Mouse (Mus musculus) intestine, embryonic 16.5 days (tissue): ENCODE measurements at regions not wholly inside any gene's neighbourhood (a gene's known extent, or its start where the extent isn't known, plus 50 kb on each side); places are given as distances from the start of the nearest gene placed in this dataset.

Source experiments
- ATAC-seq: fragments of 200-750 bp; cut with Nextera tagmentation; 2 replicates; pipeline ENCODE4 v1.8.0; 2017; ENCODE audit warnings: moderate TSS enrichment, moderate library complexity
- H3K27ac ChIP-seq: fragments of 300-500 bp; sonication (generic); 2 replicates; pipeline ENCODE4 v1.5.1; 2014; ENCODE audit warnings: mild to moderate bottlenecking, low read length
- H3K27me3 ChIP-seq: fragments of 300-500 bp; sonication (generic); replicated peaks from 2 replicates; pipeline ENCODE4 v1.6.1; 2014; ENCODE audit warnings: low read length, control low read depth, mixed read lengths; ENCODE audit not compliant: control insufficient read depth, insufficient read depth
- H3K36me3 ChIP-seq: fragments of 300-500 bp; sonication (generic); 2 replicates; pipeline ENCODE4 v1.6.1; 2014; ENCODE audit warnings: low read length, control low read depth; ENCODE audit not compliant: control insufficient read depth, insufficient read depth
- H3K4me1 ChIP-seq: fragments of 300-500 bp; sonication (generic); 2 replicates; pipeline ENCODE4 v1.6.1; 2014; ENCODE audit warnings: low read length, control low read depth, mixed read lengths; ENCODE audit not compliant: control insufficient read depth, insufficient read depth
- H3K4me2 ChIP-seq: fragments of 300-500 bp; sonication (generic); 2 replicates; pipeline ENCODE4 v1.6.1; 2014; ENCODE audit warnings: low read depth, low read length, control low read depth
- H3K4me3 ChIP-seq: fragments of 300-500 bp; sonication (generic); 2 replicates; pipeline ENCODE4 v1.5.1; 2014; ENCODE audit warnings: mild to moderate bottlenecking, low read length
- H3K9ac ChIP-seq: fragments of 300-500 bp; sonication (generic); 2 replicates; pipeline ENCODE4 v1.6.1; 2014; ENCODE audit warnings: low read depth, low read length
- H3K9me3 ChIP-seq: fragments of 300-500 bp; sonication (generic); 2 replicates; pipeline ENCODE4 v1.6.1; 2016; ENCODE audit warnings: low read length, control low read depth; ENCODE audit not compliant: control insufficient read depth
- WGBS: fragments of 180-500 bp; shearing (Covaris S2); extraction: QIAGEN DNeasy Blood & Tissue Kit; methylation state at CpG from one replicate; pipeline ENCODE4 v1.1.7; 2014; 5-methylcytosine and 5-hydroxymethylcytosine counted together

- 80% methylated on average over 9 of the region's 9 CpGs for WGBS
- H3K27me3 ChIP-seq: no peaks in the 10 kb centered on the region
- H3K4me3 ChIP-seq: no peak overlapping the region
- no peak overlapping the region for H3K9ac ChIP-seq
- H3K9me3 ChIP-seq: no peaks in the 10 kb centered on the region
- ATAC-seq: no peak
- no peaks in the 10 kb centered on the region for H3K36me3 ChIP-seq
- H3K4me2 ChIP-seq: no peak overlapping the region
- H3K27ac ChIP-seq: no peak overlapping the region
- H3K4me1 ChIP-seq: no peaks in the 10 kb centered on the region
Observed at GRCm38 (mm10) chr11:23996250-23996649, 78.6 kb downstream of the A830031A19Rik start.

GRCm38 (mm10) chr11:23994160-23994559, 80.7 kb downstream of the A830031A19Rik start:
- no peaks in the 10 kb centered on the region for H3K36me3 ChIP-seq
- no peaks in the 10 kb centered on the region for H3K9me3 ChIP-seq
- H3K4me3 ChIP-seq: no peak overlapping the region
- peak; percentile 82 for ATAC-seq
- no peak overlapping the region for H3K9ac ChIP-seq
- no peaks in the 10 kb centered on the region for H3K4me1 ChIP-seq
- no peak overlapping the region for H3K27ac ChIP-seq
- H3K27me3 ChIP-seq: no peaks in the 10 kb centered on the region
- no peak overlapping the region for H3K4me2 ChIP-seq

GRCm38 (mm10) chr11:23987532-23988450, 87.1 kb downstream of the A830031A19Rik start:
- no peak overlapping the region for H3K4me2 ChIP-seq
- no peak for ATAC-seq
- H3K27ac ChIP-seq: no peak overlapping the region
- no peaks in the 10 kb centered on the region for H3K36me3 ChIP-seq
- no peak overlapping the region for H3K4me3 ChIP-seq
- no peak overlapping the region for H3K9ac ChIP-seq
- H3K9me3 ChIP-seq: no peaks in the 10 kb centered on the region
- WGBS: 65% methylated on average over 7 of the region's 7 CpGs
- H3K27me3 ChIP-seq: no peaks in the 10 kb centered on the region
- no peaks in the 10 kb centered on the region for H3K4me1 ChIP-seq

GRCm38 (mm10) chr11:23985231-23985630, 89.6 kb downstream of the A830031A19Rik start:
- Histone ChIP-seq H3K9ac (no peak overlapping the region), H3K27me3 (no peaks in the 10 kb centered on the region), H3K4me1 (no peaks in the 10 kb centered on the region), H3K9me3 (no peaks in the 10 kb centered on the region), H3K4me3 (no peak overlapping the region), H3K4me2 (no peak overlapping the region), H3K27ac (no peak overlapping the region), H3K36me3 (no peaks in the 10 kb centered on the region)
- WGBS: 90% methylated on average over 3 of the region's 3 CpGs
- ATAC-seq: no peak

- H3K9me3 ChIP-seq: no peaks in the 10 kb centered on the region
- no peak overlapping the region for H3K9ac ChIP-seq
- no peak overlapping the region for H3K27ac ChIP-seq
- peak; percentile 71 for ATAC-seq
- 11% methylated on average over 5 of the region's 5 CpGs for WGBS
- no peaks in the 10 kb centered on the region for H3K4me1 ChIP-seq
- no peaks in the 10 kb centered on the region for H3K27me3 ChIP-seq
- H3K4me3 ChIP-seq: no peak overlapping the region
- H3K36me3 ChIP-seq: no peaks in the 10 kb centered on the region
- no peak overlapping the region for H3K4me2 ChIP-seq
Observed at GRCm38 (mm10) chr11:23979332-23979731, 84.3 kb upstream of the Papolg start.

- Histone ChIP-seq H3K9me3 (no peaks in the 10 kb centered on the region), H3K4me3 (no peak overlapping the region), H3K4me2 (no peak overlapping the region), H3K9ac (no peak overlapping the region), H3K27ac (no peak overlapping the region), H3K36me3 (no peaks in the 10 kb centered on the region), H3K4me1 (no peaks in the 10 kb centered on the region), H3K27me3 (no peaks in the 10 kb centered on the region)
- no peak for ATAC-seq
- WGBS: 70% methylated on average over 5 of the region's 5 CpGs
Observed at GRCm38 (mm10) chr11:23978300-23978699, 83.2 kb upstream of the Papolg start.

- H3K36me3 ChIP-seq: no peaks in the 10 kb centered on the region
- 82% methylated on average over 8 of the region's 8 CpGs for WGBS
- H3K27ac ChIP-seq: no peak overlapping the region
- no peak overlapping the region for H3K4me3 ChIP-seq
- no peaks in the 10 kb centered on the region for H3K9me3 ChIP-seq
- H3K27me3 ChIP-seq: no peaks in the 10 kb centered on the region
- no peaks in the 10 kb centered on the region for H3K4me1 ChIP-seq
- H3K9ac ChIP-seq: no peak overlapping the region
- no peak for ATAC-seq
- H3K4me2 ChIP-seq: no peak overlapping the region
Observed at GRCm38 (mm10) chr11:23977096-23977495, 82.0 kb upstream of the Papolg start.

GRCm38 (mm10) chr11:23954323-23954722, 59.3 kb upstream of the Papolg start:
- H3K36me3 ChIP-seq: no peaks in the 10 kb centered on the region
- H3K27ac ChIP-seq: no peak overlapping the region
- H3K4me3 ChIP-seq: no peak overlapping the region
- WGBS: 4% methylated on average over 4 of the region's 4 CpGs
- no peaks in the 10 kb centered on the region for H3K4me1 ChIP-seq
- no peaks in the 10 kb centered on the region for H3K27me3 ChIP-seq
- H3K9ac ChIP-seq: no peak overlapping the region
- ATAC-seq: no peak
- no peaks in the 10 kb centered on the region for H3K9me3 ChIP-seq
- H3K4me2 ChIP-seq: no peak overlapping the region

GRCm38 (mm10) chr11:23945966-23946365, 50.9 kb upstream of the Papolg start:
- Histone ChIP-seq H3K27me3 (no peaks in the 10 kb centered on the region), H3K36me3 (no peaks in the 10 kb centered on the region), H3K4me1 (no peaks in the 10 kb centered on the region), H3K4me2 (no peak overlapping the region), H3K27ac (no peak overlapping the region), H3K4me3 (no peak overlapping the region), H3K9ac (no peak overlapping the region), H3K9me3 (no peaks in the 10 kb centered on the region)
- no peak for ATAC-seq
